Mouse (Mus musculus): ENCODE results near the gene Scyl1. TPM values are rescaled to one million over a fixed set of nuclear protein-coding genes. Genes with fewer than 3 reads are reported as not detected.

The Scyl1 gene
- polyA plus RNA-seq, 1 experiment from 2014 or later, result 83.6 TPM

DNA sequence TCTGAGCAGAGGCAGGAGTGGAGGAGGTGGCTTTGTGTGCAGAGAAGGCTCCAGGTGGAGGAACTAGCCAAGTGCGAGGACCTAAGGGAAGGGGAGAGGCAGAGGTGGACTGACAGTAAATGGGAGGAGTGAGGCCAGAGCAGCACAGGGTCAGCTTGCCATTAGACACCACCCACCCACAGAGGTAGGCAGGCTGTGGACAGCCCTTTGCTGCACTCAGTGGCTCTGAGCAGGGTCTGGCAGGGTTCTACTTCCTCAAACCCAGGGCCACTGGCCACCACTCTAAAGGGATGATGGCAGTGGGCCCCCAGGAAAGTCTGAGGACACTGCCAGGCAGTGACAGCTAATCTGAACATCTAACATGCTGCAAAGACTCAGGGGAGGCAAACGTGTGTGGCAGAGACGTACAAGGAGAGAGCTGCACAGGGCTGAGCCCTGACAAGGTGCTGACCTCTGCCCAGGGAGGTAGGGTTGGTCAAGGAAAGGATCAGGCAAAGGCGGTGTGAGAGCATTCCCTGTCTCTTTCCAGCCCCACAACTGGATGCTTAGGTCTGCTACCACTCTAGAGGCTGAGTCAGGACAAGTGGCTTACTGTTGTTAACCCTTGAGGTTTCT lies 47.2 kb downstream of the Scyl1 start:
- H3K27me3 ChIP-seq, result no peaks in the 10 kb centered on the region
- peaks cover 49% of the 10 kb centered on the region for H3K4me1 ChIP-seq
- no peaks in the 10 kb centered on the region for H3K9me3 ChIP-seq
- peak overlapping the region; percentile 93 for H3K4me2 ChIP-seq
- WGBS, result 54% methylated on average over 4 of the region's 4 CpGs
- ATAC-seq (ENCODE audit: borderline replicate concordance, extremely low read depth, low FRiP score, low TSS enrichment), result no peak
- peak overlapping the region; percentile 56; the same call in 1 of the 2 replicates for H3K27ac ChIP-seq
- peak overlapping the region; percentile 97 for H3K4me3 ChIP-seq
- peaks cover 50% of the 10 kb centered on the region for H3K36me3 ChIP-seq
- H3K9ac ChIP-seq, result no peak overlapping the region

DNA sequence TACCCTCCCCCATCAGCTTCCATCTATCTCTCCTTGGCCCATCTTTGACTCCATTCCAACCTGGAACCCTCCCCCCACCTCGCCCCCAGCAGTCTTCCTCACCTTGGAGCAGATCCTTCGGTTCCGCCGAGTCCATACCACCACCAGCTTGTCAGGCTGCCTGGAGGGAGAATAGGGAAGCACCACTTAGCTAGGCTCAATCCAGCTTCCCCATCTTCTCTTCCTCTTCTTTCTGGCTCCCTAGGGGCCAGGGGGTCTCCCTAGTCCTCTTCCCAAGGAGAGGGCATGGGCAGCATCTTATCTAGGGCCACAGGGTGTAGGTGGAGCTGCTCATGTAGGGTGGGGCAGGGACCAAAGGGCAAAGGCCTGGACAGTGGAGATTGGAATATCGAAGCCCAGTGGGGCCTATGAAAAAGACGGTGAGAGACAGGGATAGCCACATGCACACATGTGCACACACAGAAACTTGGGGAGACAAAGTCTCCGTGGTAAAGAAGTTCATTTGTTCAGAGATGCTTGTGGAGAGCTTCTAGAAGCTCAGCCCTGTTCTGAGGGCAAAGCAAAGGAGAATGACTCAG lies 48.3 kb downstream of the Scyl1 start:
- 81% methylated on average over 7 of the region's 7 CpGs for WGBS
- H3K27me3 ChIP-seq, result no peaks in the 10 kb centered on the region
- H3K27ac ChIP-seq, result no peak overlapping the region
- no peak overlapping the region for H3K4me2 ChIP-seq
- peaks cover 58% of the 10 kb centered on the region for H3K36me3 ChIP-seq
- no peak overlapping the region for H3K4me3 ChIP-seq
- no peak overlapping the region; the same call in 1 of the 2 replicates for H3K9ac ChIP-seq
- H3K4me1 ChIP-seq, result peaks cover 40% of the 10 kb centered on the region
- H3K9me3 ChIP-seq, result no peaks in the 10 kb centered on the region
- ATAC-seq (ENCODE audit: borderline replicate concordance, extremely low read depth, low FRiP score, low TSS enrichment), result no peak

DNA sequence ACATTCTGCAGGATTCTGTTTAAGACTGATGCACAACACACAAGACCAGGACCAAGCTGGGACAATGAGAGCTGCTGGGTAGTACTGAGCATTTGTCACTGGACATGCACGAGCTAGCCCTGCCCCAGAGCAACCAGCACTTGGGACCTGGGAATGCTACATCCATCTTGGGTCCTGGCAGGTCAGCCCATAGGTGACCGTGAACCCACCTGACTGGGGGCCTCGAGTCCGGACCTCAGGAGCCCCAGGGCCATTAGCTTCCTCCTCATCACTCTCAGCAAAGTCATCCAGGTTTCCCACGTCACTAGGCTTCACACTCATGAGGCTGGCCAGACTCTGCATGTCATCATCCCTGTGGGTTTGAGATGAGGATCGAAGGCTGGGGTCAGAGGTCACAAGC lies 50.0 kb downstream of the Scyl1 start:
- Histone ChIP-seq H3K4me1 (peaks cover 28% of the 10 kb centered on the region), H3K4me3 (no peak overlapping the region), H3K36me3 (peaks cover 59% of the 10 kb centered on the region), H3K9ac (no peak overlapping the region), H3K27me3 (no peaks in the 10 kb centered on the region), H3K9me3 (no peaks in the 10 kb centered on the region), H3K4me2 (no peak overlapping the region), H3K27ac (no peak overlapping the region)
- no peak for ATAC-seq (ENCODE audit: borderline replicate concordance, extremely low read depth, low FRiP score, low TSS enrichment)
- 89% methylated on average over 6 of the region's 6 CpGs for WGBS

DNA sequence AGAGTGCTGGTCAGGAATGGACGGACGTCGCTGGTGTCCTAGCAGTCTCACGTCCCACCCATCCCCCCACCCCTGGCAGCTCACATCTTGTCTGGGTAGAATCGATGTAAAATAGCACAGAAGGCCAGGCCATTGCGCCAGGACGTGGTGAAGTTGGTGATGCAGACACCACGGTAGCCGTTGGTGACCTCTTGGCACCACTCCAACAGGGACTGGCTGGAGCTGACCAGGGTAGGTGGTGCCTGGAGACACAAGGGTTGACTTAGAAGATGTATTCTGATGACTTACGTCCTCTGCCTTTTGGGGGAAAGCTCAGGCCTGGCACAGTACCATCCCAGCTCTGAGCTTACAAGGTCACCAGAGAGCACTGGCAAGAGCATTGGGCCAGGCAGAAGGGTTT lies 54.3 kb downstream of the Scyl1 start:
- peaks cover 31% of the 10 kb centered on the region for H3K4me1 ChIP-seq
- H3K4me3 ChIP-seq, result no peak overlapping the region
- H3K9ac ChIP-seq, result no peak overlapping the region
- 40% methylated on average over 10 of the region's 10 CpGs for WGBS
- H3K36me3 ChIP-seq, result peaks cover 41% of the 10 kb centered on the region
- ATAC-seq (ENCODE audit: borderline replicate concordance, extremely low read depth, low FRiP score, low TSS enrichment), result no peak
- H3K27me3 ChIP-seq, result no peaks in the 10 kb centered on the region
- H3K27ac ChIP-seq, result no peak overlapping the region
- H3K4me2 ChIP-seq, result no peak overlapping the region
- H3K9me3 ChIP-seq, result no peaks in the 10 kb centered on the region

DNA sequence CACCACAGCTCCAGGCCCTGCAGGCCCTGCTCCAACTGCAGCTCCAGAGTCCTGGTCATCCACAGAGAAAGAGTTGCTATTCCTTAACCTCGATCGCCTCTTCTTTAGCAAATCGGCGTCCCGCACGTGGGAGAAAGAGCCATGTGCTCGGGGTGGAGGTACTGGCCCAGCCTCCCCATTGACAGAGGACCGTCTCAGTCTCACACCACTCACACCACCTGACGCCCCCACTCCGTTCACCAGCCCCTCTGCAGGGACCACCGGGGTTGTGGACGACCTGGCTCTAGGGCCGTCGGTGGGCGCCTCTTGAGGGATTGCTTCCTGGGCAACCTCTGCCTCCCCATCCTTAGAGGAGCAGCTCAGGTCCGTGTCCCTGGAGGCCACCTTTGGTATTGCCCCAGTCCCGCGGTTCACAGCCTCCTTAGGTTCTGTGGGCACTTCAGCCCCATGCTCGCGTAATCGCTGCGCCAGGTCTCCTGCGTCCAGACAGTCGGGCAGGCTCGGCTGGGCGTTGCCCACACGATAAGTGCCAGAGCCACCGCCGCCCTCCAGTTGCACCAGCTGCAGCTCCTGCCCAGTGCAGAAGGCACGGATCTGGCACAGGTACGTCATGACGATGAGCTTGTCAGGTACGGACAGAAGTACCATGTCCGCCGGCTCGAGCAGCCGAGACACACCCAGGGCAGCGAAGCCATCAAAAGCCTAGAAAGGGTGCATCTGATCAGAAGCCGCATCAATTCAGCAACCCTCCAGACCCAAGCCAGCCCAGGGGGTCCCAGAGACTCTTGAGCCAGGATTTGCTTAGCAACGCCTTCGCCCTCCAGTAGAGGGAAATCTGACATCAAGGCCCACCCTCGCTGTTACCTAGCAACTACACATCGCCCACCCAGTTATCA lies 55.2 kb downstream of the Scyl1 start:
- peaks cover 36% of the 10 kb centered on the region for H3K36me3 ChIP-seq
- 33% methylated on average over 43 of the region's 43 CpGs for WGBS
- H3K9ac ChIP-seq, result no peak overlapping the region
- H3K4me3 ChIP-seq, result peak overlapping the region; percentile 5; the same call in 1 of the 2 replicates
- no peak overlapping the region for H3K27ac ChIP-seq
- H3K27me3 ChIP-seq, result no peaks in the 10 kb centered on the region
- H3K4me2 ChIP-seq, result peak overlapping the region; percentile 37
- no peaks in the 10 kb centered on the region for H3K9me3 ChIP-seq
- ATAC-seq (ENCODE audit: borderline replicate concordance, extremely low read depth, low FRiP score, low TSS enrichment), result peak; percentile 35
- H3K4me1 ChIP-seq, result peaks cover 31% of the 10 kb centered on the region

DNA sequence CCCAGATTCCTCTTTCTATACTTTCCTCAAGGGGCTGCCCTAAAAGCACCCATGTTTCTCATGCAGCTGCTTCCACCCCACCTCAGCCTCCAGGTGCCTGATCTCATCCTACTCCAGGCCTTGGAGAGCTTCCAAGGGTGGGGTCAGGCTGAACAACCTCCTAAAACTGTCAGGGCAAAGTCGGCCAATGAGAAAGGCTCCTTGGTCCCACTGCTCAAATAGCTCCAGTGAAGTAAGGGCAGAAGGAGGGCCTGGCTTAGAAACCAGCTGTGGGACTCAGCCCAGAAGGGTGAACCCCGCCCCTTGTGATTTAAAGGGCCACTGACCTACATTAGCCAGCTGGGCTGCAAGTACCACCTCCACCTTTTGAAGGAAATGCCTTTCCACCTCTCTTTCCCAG lies 57.5 kb downstream of the Scyl1 start:
- H3K4me3 ChIP-seq, result 0 out of 2 replicates have a peak overlapping the region, but pooled peaks have one; percentile 2
- 7% methylated on average over 2 of the region's 2 CpGs for WGBS
- H3K4me2 ChIP-seq, result peak overlapping the region; percentile 25
- peaks cover 31% of the 10 kb centered on the region for H3K4me1 ChIP-seq
- peak; percentile 64 for ATAC-seq (ENCODE audit: borderline replicate concordance, extremely low read depth, low FRiP score, low TSS enrichment)
- H3K27ac ChIP-seq, result peak overlapping the region; percentile 75
- no peaks in the 10 kb centered on the region for H3K9me3 ChIP-seq
- no peak overlapping the region; the same call in 1 of the 2 replicates for H3K9ac ChIP-seq
- no peaks in the 10 kb centered on the region for H3K27me3 ChIP-seq
- peaks cover 28% of the 10 kb centered on the region for H3K36me3 ChIP-seq

DNA sequence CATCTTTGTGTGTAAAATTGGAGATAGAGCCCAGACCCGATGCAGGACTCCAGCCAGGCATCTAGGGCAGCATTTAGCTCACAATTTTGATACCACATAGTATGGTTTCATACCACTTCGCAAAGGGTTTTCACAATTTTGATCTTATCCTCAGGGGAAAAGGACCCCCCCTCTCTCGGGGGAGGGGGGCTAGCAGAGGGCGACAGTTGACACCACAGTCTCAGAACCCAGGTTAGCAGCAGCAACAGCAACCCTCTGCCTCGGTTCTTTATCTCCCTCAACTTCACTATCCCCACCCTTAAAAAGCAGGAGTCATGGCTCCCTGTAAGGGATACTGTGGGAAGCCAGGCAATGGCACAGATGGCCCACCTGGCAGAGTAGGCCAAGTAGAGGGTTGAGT lies 58.0 kb downstream of the Scyl1 start:
- H3K9ac ChIP-seq, result no peak overlapping the region
- H3K27me3 ChIP-seq, result no peaks in the 10 kb centered on the region
- no peaks in the 10 kb centered on the region for H3K9me3 ChIP-seq
- peaks cover 30% of the 10 kb centered on the region for H3K36me3 ChIP-seq
- H3K4me2 ChIP-seq, result peak overlapping the region; percentile 25
- H3K4me1 ChIP-seq, result peaks cover 31% of the 10 kb centered on the region
- peak overlapping the region; percentile 75 for H3K27ac ChIP-seq
- H3K4me3 ChIP-seq, result no peak overlapping the region
- no peak for ATAC-seq (ENCODE audit: borderline replicate concordance, extremely low read depth, low FRiP score, low TSS enrichment)
- WGBS, result 59% methylated on average over 5 of the region's 5 CpGs

DNA sequence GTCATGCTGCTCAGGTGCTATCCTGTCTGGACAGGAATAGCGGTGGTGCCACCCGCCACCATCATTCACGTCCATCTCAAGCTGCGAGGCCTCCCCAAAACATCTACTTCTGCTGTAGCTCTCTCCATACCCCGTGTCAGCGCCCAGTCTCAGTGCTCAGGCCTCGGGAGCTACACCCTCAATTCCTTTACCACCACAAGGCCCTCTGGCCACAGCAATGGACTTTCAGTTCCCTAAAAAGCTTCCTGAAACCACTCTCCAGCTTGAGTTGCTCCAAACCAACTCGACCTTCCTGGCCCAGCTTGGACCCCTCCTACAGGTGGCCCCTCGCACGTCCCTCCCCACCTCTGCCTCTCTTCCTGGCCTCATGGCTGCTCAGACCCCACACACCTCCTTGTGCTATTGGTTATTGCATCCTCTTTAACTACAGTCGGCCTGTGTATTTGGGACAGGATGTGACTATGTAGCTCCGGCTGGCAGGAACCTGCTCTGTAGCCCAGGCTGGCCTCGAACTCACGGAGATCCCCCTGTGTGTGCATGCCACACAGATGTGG lies 59.2 kb downstream of the Scyl1 start:
- no peak for ATAC-seq (ENCODE audit: borderline replicate concordance, extremely low read depth, low FRiP score, low TSS enrichment)
- 92% methylated on average over 14 of the region's 14 CpGs for WGBS
- peaks cover 29% of the 10 kb centered on the region for H3K4me1 ChIP-seq
- H3K4me3 ChIP-seq, result no peak overlapping the region
- H3K9ac ChIP-seq, result no peak overlapping the region
- H3K27me3 ChIP-seq, result no peaks in the 10 kb centered on the region
- no peaks in the 10 kb centered on the region for H3K9me3 ChIP-seq
- no peak overlapping the region for H3K4me2 ChIP-seq
- H3K36me3 ChIP-seq, result peaks cover 36% of the 10 kb centered on the region
- H3K27ac ChIP-seq, result no peak overlapping the region

DNA sequence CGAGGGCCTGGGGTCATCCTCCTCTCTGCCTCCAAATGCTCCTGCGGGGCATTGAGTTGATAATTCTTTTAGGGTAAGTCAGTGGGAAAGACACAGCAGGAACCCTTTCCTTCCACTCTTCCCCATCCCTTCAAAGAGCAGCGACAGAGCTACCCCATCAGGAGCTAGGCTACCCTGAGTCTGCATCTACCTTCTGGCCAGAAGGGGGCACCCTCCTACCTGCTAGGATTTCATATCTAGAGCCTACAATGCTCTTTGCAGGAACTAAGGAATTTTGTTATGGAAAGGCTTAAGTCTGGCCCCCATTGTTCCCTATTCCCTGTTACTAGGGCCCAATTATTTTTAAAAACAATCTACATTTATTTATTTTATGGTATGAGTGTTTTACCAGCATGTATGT lies 60.0 kb downstream of the Scyl1 start:
- 28% methylated on average over 3 of the region's 3 CpGs for WGBS
- H3K4me3 ChIP-seq, result no peak overlapping the region
- no peak overlapping the region for H3K27ac ChIP-seq
- no peak for ATAC-seq (ENCODE audit: borderline replicate concordance, extremely low read depth, low FRiP score, low TSS enrichment)
- H3K9me3 ChIP-seq, result no peaks in the 10 kb centered on the region
- no peaks in the 10 kb centered on the region for H3K27me3 ChIP-seq
- H3K36me3 ChIP-seq, result peaks cover 36% of the 10 kb centered on the region
- H3K4me2 ChIP-seq, result no peak overlapping the region
- peaks cover 26% of the 10 kb centered on the region for H3K4me1 ChIP-seq
- no peak overlapping the region for H3K9ac ChIP-seq

DNA sequence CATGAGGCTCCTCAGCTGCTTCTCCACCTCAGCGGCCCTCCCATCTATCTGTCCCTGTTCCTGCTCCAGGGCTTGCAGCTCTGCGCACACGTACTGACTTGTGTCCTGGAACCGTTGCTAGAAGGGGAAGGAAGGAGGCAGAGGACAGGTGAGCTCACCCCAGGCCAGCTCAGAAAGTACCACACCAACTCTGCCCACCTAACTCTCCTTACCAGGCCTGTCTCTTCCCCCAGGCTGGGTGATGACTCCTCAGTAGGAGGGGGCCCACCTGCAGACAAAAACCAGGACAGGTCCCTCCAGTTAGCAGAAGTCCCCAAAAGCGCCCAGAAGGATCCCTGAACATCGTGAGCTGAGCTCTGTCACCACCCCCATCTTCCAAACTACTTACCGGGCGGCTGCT lies 60.6 kb downstream of the Scyl1 start:
- no peaks in the 10 kb centered on the region for H3K27me3 ChIP-seq
- WGBS, result 88% methylated on average over 8 of the region's 8 CpGs
- no peak overlapping the region for H3K4me3 ChIP-seq
- no peak overlapping the region for H3K9ac ChIP-seq
- H3K9me3 ChIP-seq, result no peaks in the 10 kb centered on the region
- H3K36me3 ChIP-seq, result peaks cover 36% of the 10 kb centered on the region
- H3K4me2 ChIP-seq, result no peak overlapping the region
- no peak overlapping the region for H3K27ac ChIP-seq
- H3K4me1 ChIP-seq, result peaks cover 23% of the 10 kb centered on the region
- no peak for ATAC-seq (ENCODE audit: borderline replicate concordance, extremely low read depth, low FRiP score, low TSS enrichment)

DNA sequence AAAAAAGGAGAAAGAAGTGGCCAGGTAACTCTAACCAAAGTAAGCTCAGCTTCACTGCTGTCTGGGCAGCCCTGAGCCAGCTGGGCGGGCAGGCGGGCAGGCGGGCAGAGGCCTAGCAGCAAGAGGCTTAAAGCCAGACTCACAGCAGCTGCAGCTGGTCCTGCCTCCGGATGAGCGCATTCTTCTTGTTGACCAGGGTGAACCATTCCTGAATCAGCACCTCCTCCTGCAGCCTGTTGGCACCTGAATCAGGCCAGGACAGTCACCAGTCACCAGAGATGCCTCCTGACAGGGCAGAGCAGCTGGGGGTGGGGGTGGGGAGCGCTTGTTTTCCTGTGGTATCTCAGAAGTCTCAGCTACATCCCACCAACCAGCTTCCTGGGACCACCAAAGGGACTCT lies 61.2 kb downstream of the Scyl1 start:
- ATAC-seq (ENCODE audit: borderline replicate concordance, extremely low read depth, low FRiP score, low TSS enrichment), result no peak
- no peak overlapping the region for H3K27ac ChIP-seq
- no peaks in the 10 kb centered on the region for H3K27me3 ChIP-seq
- H3K4me2 ChIP-seq, result no peak overlapping the region
- H3K4me1 ChIP-seq, result peaks cover 24% of the 10 kb centered on the region
- H3K36me3 ChIP-seq, result peaks cover 36% of the 10 kb centered on the region
- no peaks in the 10 kb centered on the region for H3K9me3 ChIP-seq
- no peak overlapping the region for H3K9ac ChIP-seq
- H3K4me3 ChIP-seq, result no peak overlapping the region
- WGBS, result 96% methylated on average over 6 of the region's 6 CpGs
